Mouse (Mus musculus) cerebellum, adult (tissue): Measurements from ENCODE around the gene Angptl8.

Experiments
- ATAC-seq: cut with Nextera tagmentation; 2 replicates; pipeline ENCODE4 v1.9.2; 2017; ENCODE audit warnings: mild to moderate bottlenecking, moderate library complexity, mixed read lengths; ENCODE audit not compliant: insufficient number of reproducible peaks, low FRiP score, low TSS enrichment

The Angptl8 gene

GRCm38 (mm10) chr9:21808561-21808960, 26.7 kb upstream of the Angptl8 start:
- ATAC-seq, result no peak

- ATAC-seq, result no peak
Observed at GRCm38 (mm10) chr9:21811170-21811569, 24.1 kb upstream of the Angptl8 start.

GRCm38 (mm10) chr9:21816716-21817305, 18.5 kb upstream of the Angptl8 start:
- no peak for ATAC-seq

GRCm38 (mm10) chr9:21818125-21818524, 17.2 kb upstream of the Angptl8 start:
- ATAC-seq, result no peak

- ATAC-seq, result no peak
Observed at GRCm38 (mm10) chr9:21818561-21818960, 16.7 kb upstream of the Angptl8 start.

- ATAC-seq, result no peak
Observed at GRCm38 (mm10) chr9:21819181-21819729, 16.1 kb upstream of the Angptl8 start.

GRCm38 (mm10) chr9:21820183-21820582, 15.1 kb upstream of the Angptl8 start:
- no peak for ATAC-seq

GRCm38 (mm10) chr9:21822686-21823085, 12.6 kb upstream of the Angptl8 start:
- no peak for ATAC-seq

GRCm38 (mm10) chr9:21823957-21824356, 11.4 kb upstream of the Angptl8 start:
- no peak for ATAC-seq

GRCm38 (mm10) chr9:21824366-21824765, 10.9 kb upstream of the Angptl8 start:
- ATAC-seq, result no peak

GRCm38 (mm10) chr9:21829834-21830460, 5.4 kb upstream of the Angptl8 start:
- ATAC-seq, result no peak

GRCm38 (mm10) chr9:21830461-21830850, 4.9 kb upstream of the Angptl8 start:
- no peak for ATAC-seq

GRCm38 (mm10) chr9:21830936-21831335, 4.4 kb upstream of the Angptl8 start:
- no peak for ATAC-seq

GRCm38 (mm10) chr9:21831558-21832240, 3.6 kb upstream of the Angptl8 start:
- ATAC-seq, result no peak

- no peak for ATAC-seq
Observed at GRCm38 (mm10) chr9:21837690-21838089, 2.4 kb downstream of the Angptl8 start.

GRCm38 (mm10) chr9:21840115-21840787, 4.9 kb downstream of the Angptl8 start:
- ATAC-seq, result 0 out of 2 replicates have a peak, but pooled peaks have one; percentile 31

- no peak for ATAC-seq
Observed at GRCm38 (mm10) chr9:21841340-21841739, 6.0 kb downstream of the Angptl8 start.

- ATAC-seq, result no peak
Observed at GRCm38 (mm10) chr9:21842391-21842790, 7.1 kb downstream of the Angptl8 start.

- no peak for ATAC-seq
Observed at GRCm38 (mm10) chr9:21843086-21843485, 7.8 kb downstream of the Angptl8 start.

- ATAC-seq, result no peak
Observed at GRCm38 (mm10) chr9:21845381-21846080, 10.2 kb downstream of the Angptl8 start.
